Mouse (Mus musculus) hindbrain, embryonic 10.5 days (tissue): ENCODE data around the gene Gm10570. TPM values are rescaled to one million over a fixed set of nuclear protein-coding genes. Genes with fewer than 3 reads are reported as not detected.

Experiments
- DNase-seq: peaks from one replicate; pipeline ENCODE4 v3.0.0-alpha.2; 2017; ENCODE audit warnings: low spot score
- H3K27ac ChIP-seq: fragments of 300-500 bp; sonication (generic); 2 replicates; pipeline ENCODE4 v1.5.1; 2016; ENCODE audit warnings: mild to moderate bottlenecking, moderate library complexity
- H3K27me3 ChIP-seq: fragments of 300-500 bp; sonication (generic); 2 replicates; pipeline ENCODE4 v1.6.1; 2016; ENCODE audit warnings: mild to moderate bottlenecking; ENCODE audit not compliant: poor library complexity, insufficient read depth, severe bottlenecking
- H3K36me3 ChIP-seq: fragments of 300-500 bp; sonication (generic); 2 replicates; pipeline ENCODE4 v1.6.1; 2016; ENCODE audit warnings: mild to moderate bottlenecking, moderate library complexity
- H3K4me1 ChIP-seq: fragments of 300-500 bp; sonication (generic); replicated peaks from 2 replicates; pipeline ENCODE4 v1.6.1; 2016; ENCODE audit warnings: mild to moderate bottlenecking
- H3K4me3 ChIP-seq: fragments of 300-500 bp; sonication (generic); 2 replicates; pipeline ENCODE4 v1.5.1; 2016; ENCODE audit warnings: mild to moderate bottlenecking, moderate library complexity
- H3K9me3 ChIP-seq: fragments of 300-500 bp; sonication (generic); 2 replicates; pipeline ENCODE4 v1.6.1; 2016; ENCODE audit warnings: mild to moderate bottlenecking, moderate library complexity
- WGBS: fragments of 180-500 bp; shearing (Covaris S2); methylation state at CpG from one replicate; pipeline ENCODE4 v1.1.7; 2016; 5-methylcytosine and 5-hydroxymethylcytosine counted together
- polyA plus RNA-seq: library from polyadenylated mRNA; unstranded; fragments of >200 nt; fragmentation: Nextera tagmentation; extraction: Ambion mirVana; gene quantifications from 2 replicates; pipeline ENCODE4 v1.2.1, GENCODE M21; 2016

Gm10570 gene
- polyA plus RNA-seq, 1 experiment from 2014 or later, result not detected

GRCm38 (mm10) chr4:130298877-130299628 lies 9.4 kb downstream of the Gm10570 start:
- 78% methylated on average over 11 of the region's 11 CpGs for WGBS
- no peak overlapping the region for H3K4me3 ChIP-seq
- H3K27me3 ChIP-seq, result peaks cover 14% of the 10 kb centered on the region
- no peak overlapping the region for H3K27ac ChIP-seq
- peaks cover 19% of the 10 kb centered on the region for H3K4me1 ChIP-seq
- H3K36me3 ChIP-seq, result no peaks in the 10 kb centered on the region
- H3K9me3 ChIP-seq, result no peaks in the 10 kb centered on the region
- no peak for DNase-seq

DNA sequence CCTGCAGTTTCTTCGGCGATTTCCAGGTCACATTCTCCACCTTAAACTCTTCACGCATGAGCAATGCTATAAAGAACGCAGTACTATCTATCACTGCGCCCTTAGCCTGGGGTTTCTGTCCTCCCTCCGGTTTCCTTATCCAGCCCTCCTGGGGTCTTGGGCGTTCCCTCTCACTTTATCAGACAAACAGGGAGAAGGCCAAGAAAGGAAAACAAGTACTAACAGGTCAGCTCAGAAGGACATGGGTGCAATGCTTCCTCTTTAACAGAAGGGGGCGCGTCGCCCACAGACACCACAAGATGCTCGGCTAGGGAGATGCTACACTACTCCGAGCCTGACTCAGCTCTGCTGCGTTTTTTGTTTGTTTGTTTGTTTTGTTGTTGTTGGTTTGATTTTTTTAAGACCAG lies 11.3 kb downstream of the Gm10570 start:
- Histone ChIP-seq H3K4me1 (peaks cover 14% of the 10 kb centered on the region; the same call in 1 of the 2 replicates), H3K27ac (no peak overlapping the region), H3K9me3 (no peaks in the 10 kb centered on the region), H3K36me3 (no peaks in the 10 kb centered on the region), H3K4me3 (no peak overlapping the region), H3K27me3 (peaks cover 8% of the 10 kb centered on the region)
- WGBS, result 22% methylated on average over 13 of the region's 13 CpGs
- peak; percentile 54 for DNase-seq

DNA sequence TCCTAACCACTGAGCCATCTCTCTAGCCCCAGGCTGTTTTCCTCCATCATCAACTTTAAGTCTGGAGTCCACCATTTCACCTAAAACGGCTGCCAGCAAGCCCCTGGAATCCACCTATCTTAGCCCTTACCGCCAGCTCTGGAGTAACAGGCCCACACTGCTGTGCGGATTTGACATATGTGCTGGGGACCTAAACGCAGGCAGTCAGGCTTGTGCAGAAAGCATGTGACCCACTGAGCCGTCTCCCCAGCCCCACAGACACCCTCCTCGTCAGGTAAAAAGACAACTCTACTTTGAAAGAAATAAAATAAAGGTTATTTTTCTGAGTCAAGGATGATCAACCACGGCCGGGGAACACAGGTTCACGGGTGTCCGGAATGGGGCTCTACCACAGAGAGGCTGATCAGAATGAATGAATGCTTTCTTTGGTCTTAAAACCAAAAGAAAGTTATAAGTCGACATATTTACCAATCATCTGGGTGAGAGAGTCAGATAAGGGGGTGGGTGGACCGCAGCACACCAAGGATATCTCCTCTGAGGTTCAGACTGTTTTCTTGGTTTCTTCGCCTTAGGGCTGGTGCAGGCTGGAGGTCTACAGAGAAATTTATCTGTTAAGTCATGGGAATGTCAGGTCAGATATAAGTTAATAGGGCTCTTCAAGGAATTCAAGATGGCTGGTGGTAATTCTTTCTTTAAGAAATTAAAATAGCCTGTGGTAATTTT lies 12.1 kb downstream of the Gm10570 start:
- Histone ChIP-seq H3K36me3 (no peaks in the 10 kb centered on the region), H3K4me1 (peaks cover 14% of the 10 kb centered on the region; the same call in 1 of the 2 replicates), H3K4me3 (no peak overlapping the region), H3K27me3 (0 out of 2 replicates have a peak, but pooled peaks cover under 1% of the 10 kb centered on the region), H3K27ac (0 out of 2 replicates have a peak overlapping the region, but pooled peaks have one; percentile 3), H3K9me3 (no peaks in the 10 kb centered on the region)
- no peak for DNase-seq
- WGBS, result 87% methylated on average over 13 of the region's 13 CpGs

DNA sequence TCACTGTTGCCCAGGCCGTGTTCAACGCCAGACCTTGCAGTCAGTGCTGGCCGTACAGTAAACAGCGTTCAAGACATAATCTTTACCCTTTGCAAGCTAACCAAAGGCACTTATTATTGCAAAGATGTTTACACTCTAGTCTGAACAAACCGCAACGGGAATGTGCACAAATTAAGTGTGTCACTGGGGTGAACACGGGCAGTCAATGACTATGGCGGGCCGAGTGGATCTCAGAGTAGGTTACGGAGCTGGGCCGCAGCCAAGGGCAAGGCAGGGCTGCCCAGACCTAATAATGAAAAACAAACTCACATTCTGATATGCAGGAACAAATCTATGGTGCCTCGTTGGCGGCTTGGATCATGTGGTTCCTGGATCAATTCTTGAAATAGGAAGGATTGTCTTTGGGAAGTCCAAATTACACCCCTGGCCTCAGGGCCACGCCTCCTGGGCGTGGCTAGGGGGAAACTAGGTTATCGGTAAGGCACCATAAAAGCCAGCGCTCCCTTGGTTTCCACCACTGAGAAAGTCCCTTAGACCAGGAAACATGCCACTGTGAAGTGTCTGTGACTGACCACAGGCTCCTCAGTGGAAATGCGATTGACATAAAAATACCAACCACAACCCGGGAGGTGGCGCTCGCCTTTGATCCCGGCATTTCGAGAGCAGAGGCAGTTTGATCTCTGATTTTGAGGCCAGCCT lies 13.3 kb downstream of the Gm10570 start:
- H3K4me3 ChIP-seq, result no peak overlapping the region
- 61% methylated on average over 23 of the region's 23 CpGs for WGBS
- H3K9me3 ChIP-seq, result no peaks in the 10 kb centered on the region
- H3K4me1 ChIP-seq, result peaks cover 14% of the 10 kb centered on the region; the same call in 1 of the 2 replicates
- DNase-seq, result no peak
- no peaks in the 10 kb centered on the region for H3K36me3 ChIP-seq
- no peaks in the 10 kb centered on the region for H3K27me3 ChIP-seq
- no peak overlapping the region for H3K27ac ChIP-seq

DNA sequence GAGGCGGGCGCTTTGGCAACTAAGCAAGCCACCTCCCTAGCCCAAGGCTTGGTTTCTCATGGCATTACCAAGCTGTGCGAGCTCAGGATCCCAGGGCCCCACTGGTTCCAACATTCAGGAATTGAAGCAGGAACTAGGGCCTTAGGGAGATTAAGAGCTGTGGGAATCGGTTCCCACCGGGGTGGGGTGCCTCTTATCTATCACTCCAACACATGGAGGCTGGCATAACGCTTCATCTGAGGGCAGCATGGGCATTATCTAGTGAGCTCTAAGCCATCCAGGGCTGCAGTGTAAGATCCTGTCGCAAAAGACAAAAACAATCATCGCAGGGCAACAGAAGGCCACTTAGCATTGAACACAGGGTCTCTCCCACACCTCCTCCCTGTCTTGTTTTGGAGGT lies 14.0 kb downstream of the Gm10570 start:
- Histone ChIP-seq H3K36me3 (no peaks in the 10 kb centered on the region), H3K4me1 (peaks cover 13% of the 10 kb centered on the region; the same call in 1 of the 2 replicates), H3K27me3 (no peaks in the 10 kb centered on the region), H3K27ac (no peak overlapping the region), H3K4me3 (no peak overlapping the region), H3K9me3 (no peaks in the 10 kb centered on the region)
- WGBS, result 87% methylated on average over 8 of the region's 8 CpGs
- DNase-seq, result no peak

- H3K9me3 ChIP-seq, result no peaks in the 10 kb centered on the region
- H3K4me1 ChIP-seq, result 0 out of 2 replicates have a peak, but pooled peaks cover 5% of the 10 kb centered on the region
- peak; percentile 85 for DNase-seq
- 7% methylated on average over 4 of the region's 4 CpGs for WGBS
- no peak overlapping the region for H3K4me3 ChIP-seq
- H3K27ac ChIP-seq, result no peak overlapping the region
- H3K27me3 ChIP-seq, result peaks cover 7% of the 10 kb centered on the region; the same call in 1 of the 2 replicates
- H3K36me3 ChIP-seq, result no peaks in the 10 kb centered on the region
Observed at GRCm38 (mm10) chr4:130292271-130292670, 16.2 kb downstream of the Gm10570 start.

DNA sequence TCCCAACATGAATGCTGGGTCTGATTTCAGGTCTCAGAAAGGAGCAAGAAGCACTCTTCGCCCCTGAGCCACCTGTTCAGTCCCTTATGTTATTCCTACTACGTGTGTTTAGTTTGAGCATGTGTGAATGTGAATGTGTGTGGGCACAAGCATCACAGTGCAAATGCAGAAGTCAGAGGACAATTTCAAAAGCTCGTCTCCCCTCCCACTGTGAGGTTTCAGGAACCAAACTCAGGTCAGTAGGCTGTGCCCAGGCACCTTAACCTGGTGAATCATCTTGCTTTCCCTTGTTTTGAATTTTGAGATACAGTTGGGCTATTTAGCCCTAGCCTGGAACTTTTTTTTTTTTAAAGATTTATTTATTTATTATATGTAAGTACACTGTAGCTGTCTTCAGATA lies 18.6 kb downstream of the Gm10570 start:
- H3K27me3 ChIP-seq, result peaks cover 7% of the 10 kb centered on the region; the same call in 1 of the 2 replicates
- no peak overlapping the region for H3K27ac ChIP-seq
- no peaks in the 10 kb centered on the region for H3K4me1 ChIP-seq
- 82% methylated on average over 3 of the region's 3 CpGs for WGBS
- H3K9me3 ChIP-seq, result no peaks in the 10 kb centered on the region
- no peaks in the 10 kb centered on the region for H3K36me3 ChIP-seq
- DNase-seq, result no peak
- no peak overlapping the region for H3K4me3 ChIP-seq

GRCm38 (mm10) chr4:130286531-130286930 lies 21.9 kb downstream of the Gm10570 start:
- H3K9me3 ChIP-seq, result no peaks in the 10 kb centered on the region
- DNase-seq, result no peak
- 52% methylated on average over 3 of the region's 3 CpGs for WGBS
- H3K27me3 ChIP-seq, result peaks cover 13% of the 10 kb centered on the region
- H3K4me3 ChIP-seq, result no peak overlapping the region
- no peaks in the 10 kb centered on the region; the same call in 1 of the 2 replicates for H3K4me1 ChIP-seq
- no peak overlapping the region for H3K27ac ChIP-seq
- H3K36me3 ChIP-seq, result no peaks in the 10 kb centered on the region

GRCm38 (mm10) chr4:130283826-130284225 lies 24.6 kb downstream of the Gm10570 start:
- 87% methylated on average over 9 of the region's 9 CpGs for WGBS
- H3K9me3 ChIP-seq, result no peaks in the 10 kb centered on the region

DNA sequence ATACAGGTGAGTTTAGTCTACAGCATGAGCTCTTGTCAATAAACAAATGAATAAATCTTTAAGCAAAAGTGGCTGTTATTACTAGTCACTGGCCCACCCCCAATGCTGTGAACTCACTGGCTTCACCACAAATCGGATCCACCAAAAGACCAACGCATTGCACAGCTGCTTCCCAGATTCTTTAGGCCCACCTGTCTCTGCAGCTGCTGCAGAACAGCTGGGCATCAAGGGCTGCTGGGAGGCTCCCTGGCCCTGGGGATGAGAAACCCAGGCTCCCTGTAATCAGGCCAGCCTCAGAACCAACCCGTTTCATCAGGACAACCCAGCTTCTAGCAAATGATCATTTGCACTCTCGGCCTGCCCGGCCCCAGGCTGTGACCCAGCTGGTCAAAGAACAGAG lies 25.6 kb downstream of the Gm10570 start:
- 73% methylated on average over 5 of the region's 5 CpGs for WGBS
- Histone ChIP-seq H3K4me3 (no peak overlapping the region), H3K36me3 (no peaks in the 10 kb centered on the region), H3K27ac (no peak overlapping the region), H3K9me3 (no peaks in the 10 kb centered on the region), H3K4me1 (no peaks in the 10 kb centered on the region; the same call in 1 of the 2 replicates), H3K27me3 (peaks cover 30% of the 10 kb centered on the region)
- DNase-seq, result no peak

More at GRCm38 (mm10) chr4:130283826-130284225, 24.6 kb downstream of the Gm10570 start:
- Histone ChIP-seq H3K4me3 (no peak overlapping the region), H3K36me3 (no peaks in the 10 kb centered on the region), H3K4me1 (no peaks in the 10 kb centered on the region; the same call in 1 of the 2 replicates), H3K27me3 (peaks cover 22% of the 10 kb centered on the region), H3K27ac (no peak overlapping the region)
- no peak for DNase-seq

DNA sequence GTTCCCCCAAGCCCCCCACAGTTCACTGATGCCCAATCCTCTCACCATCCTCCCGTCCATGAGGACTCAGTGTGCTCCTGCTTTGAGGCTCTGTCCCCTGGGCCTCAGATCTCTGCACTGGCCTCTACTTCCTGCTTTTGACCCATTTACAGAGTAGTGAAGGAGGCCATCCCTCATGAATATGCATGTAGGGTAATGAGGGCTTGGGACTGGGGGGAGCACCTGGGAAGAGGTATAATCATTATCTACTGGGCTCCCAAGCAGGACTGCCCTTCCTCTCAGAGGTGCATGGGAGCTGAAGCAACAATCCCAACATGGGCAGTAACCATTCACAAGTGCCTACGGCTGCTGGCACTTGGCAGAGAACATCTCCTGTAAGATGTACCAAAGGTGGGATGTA lies 29.4 kb downstream of the Gm10570 start, which contains the start of gene Serinc2:
Serinc2 (minus strand) TSS at position 101 of the 400 bp plus-strand sequence.
- peaks cover 30% of the 10 kb centered on the region for H3K4me1 ChIP-seq
- no peak within 1 kb of the TSS for H3K4me3 ChIP-seq
- no peak for DNase-seq
- no peaks in the 10 kb centered on the region for H3K36me3 ChIP-seq
- H3K9me3 ChIP-seq, result no peaks in the 10 kb centered on the region
- H3K27ac ChIP-seq, result no peak within 1 kb of the TSS
- H3K27me3 ChIP-seq, result peaks cover 61% of the 10 kb centered on the region
- WGBS, result 74% methylated on average over 2 of the region's 2 CpGs

GRCm38 (mm10) chr4:130276573-130277176 lies 31.8 kb downstream of the Gm10570 start:
- Histone ChIP-seq H3K9me3 (no peaks in the 10 kb centered on the region), H3K27ac (no peak overlapping the region), H3K4me3 (peak overlapping the region; percentile 70; the same call in 1 of the 2 replicates), H3K27me3 (peaks cover 75% of the 10 kb centered on the region), H3K36me3 (no peaks in the 10 kb centered on the region), H3K4me1 (peaks cover 46% of the 10 kb centered on the region)
- no peak for DNase-seq
- 72% methylated on average over 7 of the region's 7 CpGs for whole genome bisulfite sequencing
